Mouse (Mus musculus) megakaryocyte, embryonic 14.5 days (primary cell): ENCODE measurements at regions not wholly inside any gene's neighbourhood (a gene's known extent, or its start where the extent isn't known, plus 50 kb on each side); places are given as distances from the start of the nearest gene placed in this dataset.

Experiments used
- FLI1 ChIP-seq: IDR thresholded peaks from 2 replicates; pipeline ENCODE4 v1.6.1; 2012; ENCODE audit warnings: low read length, inconsistent platforms, mixed read lengths
- GATA1 ChIP-seq: IDR thresholded peaks from 3 replicates; pipeline ENCODE4 v1.6.1; 2012; ENCODE audit warnings: mixed read lengths, low read length, inconsistent platforms, borderline replicate concordance

DNA sequence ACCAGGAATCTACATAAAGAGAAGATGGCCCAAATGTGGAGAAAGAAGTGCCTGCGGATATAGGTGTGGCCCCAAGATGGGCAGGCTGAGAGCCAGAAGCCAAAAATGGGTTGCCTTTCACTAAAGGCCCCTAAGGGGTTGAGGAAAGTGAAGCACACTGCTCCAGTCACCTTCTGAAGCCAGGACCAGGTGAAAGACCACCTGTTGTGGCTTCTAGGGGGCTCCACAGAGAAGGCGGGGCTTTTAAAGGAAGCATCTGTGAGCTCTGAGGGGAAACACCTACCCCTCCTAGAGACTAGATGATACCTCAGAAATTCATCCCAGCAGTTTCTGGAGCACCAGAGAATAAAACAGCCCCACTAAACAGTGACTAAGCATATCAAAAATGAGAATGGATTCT, 105.1 kb downstream of the Setd4 start:
- TF ChIP-seq GATA1 = no peak
- TF ChIP-seq FLI1 = no peak
